Comparison of ENCODE assay signal across 19 mouse cellular contexts in the genomic region with DNA sequence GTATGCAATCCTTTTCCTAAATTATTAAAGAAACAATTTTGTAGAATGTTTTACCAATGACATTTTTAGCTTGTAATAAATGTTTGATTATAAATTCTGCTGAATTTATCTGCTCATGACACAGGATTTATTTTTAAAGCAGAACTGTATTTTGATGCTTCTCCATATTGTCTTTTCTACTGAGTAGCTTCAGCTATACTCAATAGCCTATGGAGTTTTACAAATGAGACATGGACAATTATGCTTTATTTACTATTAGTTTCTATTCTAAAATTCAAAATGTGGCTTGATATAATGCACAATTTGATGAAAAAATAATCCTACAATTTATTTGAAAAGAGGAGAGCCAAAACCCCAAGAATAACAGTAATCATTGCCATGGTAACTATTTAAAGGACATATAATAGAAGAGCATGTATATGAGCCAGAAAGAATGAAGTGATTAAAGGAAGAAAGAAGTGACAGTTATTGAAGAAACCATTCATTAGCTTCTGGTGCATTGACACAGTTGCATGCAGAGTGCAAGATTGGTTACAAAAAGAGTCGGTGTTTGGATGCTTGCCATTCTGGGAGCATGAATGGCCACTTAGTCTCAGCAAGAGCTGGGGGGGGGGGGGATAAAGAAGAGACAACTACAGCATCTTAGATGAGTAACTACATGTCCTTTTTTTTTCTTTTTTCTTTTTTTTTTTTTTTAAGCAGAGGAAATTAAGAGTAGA.
DNase-seq lines count a peak whose midpoint lies in the region; ATAC-seq lines count a peak whose summit lies in the region.
"Had no signal": no experiment of that assay in that cellular context is flagged by ENCODE, and none has a peak within 500 bp of the region (broad histone marks: within the 10 kb centered on the region; RNA-seq: fewer than 3 reads in every experiment).

No protein-coding gene starts in this region.

- 3% methylated on average over 1 of the region's 1 CpGs for WGBS in forebrain, embryonic 16.5 days
- 5% methylated on average over 1 of the region's 1 CpGs for WGBS in midbrain, embryonic 14.5 days

- no peak overlapping the region for H3K27ac ChIP-seq in forebrain, embryonic 16.5 days (ENCODE audit: low read length)
- no peak overlapping the region for H3K27ac ChIP-seq in midbrain, embryonic 14.5 days (replicated peaks; ENCODE audit: low read depth, low read length)
- H3K27ac ChIP-seq: layer of hippocampus, adult 2 months; lung, embryonic 15.5 days had no signal

- ATAC-seq in forebrain, embryonic 16.5 days, result peak; percentile 97
- ATAC-seq in midbrain, embryonic 14.5 days (ENCODE audit: low FRiP score, low TSS enrichment), result peak; percentile 53
- ATAC-seq: CD4-positive, CD25-positive, alpha-beta regulatory T cell, adult 4 months had no signal

- H3K9me3 ChIP-seq in forebrain, embryonic 16.5 days (ENCODE audit: control insufficient read depth, low read length), result no peaks in the 10 kb centered on the region
- no peaks in the 10 kb centered on the region for H3K9me3 ChIP-seq in midbrain, embryonic 14.5 days (ENCODE audit: control insufficient read depth, low read length)
- H3K9me3 ChIP-seq: heart, embryonic 12.5 days; lung, embryonic 15.5 days had no signal

- no peak overlapping the region for H3K4me2 ChIP-seq in forebrain, embryonic 16.5 days (ENCODE audit: low read length)
- H3K4me2 ChIP-seq in midbrain, embryonic 14.5 days (ENCODE audit: low read length), result no peak overlapping the region
- H3K4me2 ChIP-seq: heart, embryonic 12.5 days; liver, embryonic 11.5 days; lung, embryonic 15.5 days had no signal

- no peak overlapping the region for H3K9ac ChIP-seq in forebrain, embryonic 16.5 days (replicated peaks; ENCODE audit: low read depth, low read length)
- H3K9ac ChIP-seq in midbrain, embryonic 14.5 days (replicated peaks; ENCODE audit: low read length), result no peak overlapping the region
- H3K9ac ChIP-seq: heart, embryonic 12.5 days; lung, embryonic 15.5 days had no signal

- H3K27me3 ChIP-seq in forebrain, embryonic 16.5 days (replicated peaks; ENCODE audit: control insufficient read depth, insufficient read depth, low read length), result no peaks in the 10 kb centered on the region
- no peaks in the 10 kb centered on the region for H3K27me3 ChIP-seq in midbrain, embryonic 14.5 days (ENCODE audit: control insufficient read depth, insufficient read depth, low read length)
- H3K27me3 ChIP-seq: heart, embryonic 12.5 days; lung, embryonic 15.5 days had no signal

- H3K36me3 ChIP-seq in forebrain, embryonic 16.5 days (ENCODE audit: control insufficient read depth, insufficient read depth), result no peaks in the 10 kb centered on the region
- no peaks in the 10 kb centered on the region for H3K36me3 ChIP-seq in midbrain, embryonic 14.5 days (ENCODE audit: control insufficient read depth, insufficient read depth, low read length)
- H3K36me3 ChIP-seq: heart, embryonic 12.5 days; lung, embryonic 15.5 days had no signal

- DNase-seq in left cerebral cortex, postnatal 4 days, result peak; percentile 21
- no peak for DNase-seq in left cerebral cortex, postnatal 36 days (ENCODE audit: low spot score in 2 of 2)
- DNase-seq in brain, embryonic 18.5 days (ENCODE audit: low read depth, low spot score), result peak; percentile 57
- peak; percentile 69 for DNase-seq in midbrain, embryonic 14.5 days
- DNase-seq in kidney, adult 11 months, result no peak
- no peak for DNase-seq in layer of hippocampus, postnatal 10 days (ENCODE audit: low spot score in 2 of 2)
- DNase-seq in lung, postnatal 14 days, result no peak
- DNase-seq: adrenal gland, postnatal 36 days; cerebellum, adult 11-12 months; gastrocnemius, postnatal 10 days; heart, postnatal 4 days; kidney, adult 2 months; thymus, postnatal 14 days had no signal

- intact Hi-C loops in left cerebral cortex, postnatal 4 days (cut with DNase I), result no loop called here
- intact Hi-C loops in left cerebral cortex, postnatal 36 days (cut with DNase I), result no loop called here

- H3K4me3 ChIP-seq in forebrain, embryonic 16.5 days (replicated peaks; ENCODE audit: low read length), result no peak overlapping the region
- H3K4me3 ChIP-seq in midbrain, embryonic 14.5 days (replicated peaks; ENCODE audit: low read depth, low read length), result no peak overlapping the region
- H3K4me3 ChIP-seq: heart, embryonic 12.5 days; layer of hippocampus, adult 2 months; lung, embryonic 15.5 days had no signal

- no peaks in the 10 kb centered on the region for H3K4me1 ChIP-seq in forebrain, embryonic 16.5 days (replicated peaks; ENCODE audit: control insufficient read depth, insufficient read depth, low read length)
- no peaks in the 10 kb centered on the region for H3K4me1 ChIP-seq in midbrain, embryonic 14.5 days (ENCODE audit: control insufficient read depth, insufficient read depth, low read length)
- H3K4me1 ChIP-seq: heart, embryonic 12.5 days; lung, embryonic 15.5 days had no signal

Comparison
In these comparisons a context has a peak if more than half of its experiments do, and no peak if none do; other contexts are left out.
1. DNase-seq: peak in left cerebral cortex, postnatal 4 days (single experiment), brain, embryonic 18.5 days (single experiment) and midbrain, embryonic 14.5 days (single experiment); none in left cerebral cortex, postnatal 36 days (0 of 2), kidney, adult 11 months (single experiment), layer of hippocampus, postnatal 10 days (0 of 2) and lung, postnatal 14 days (single experiment).